Mouse (Mus musculus) activated CD4-positive, CD25-positive, alpha-beta regulatory T cell, adult 4 months (primary cell): ENCODE results near the gene Phldb2. TPM values are rescaled to one million over a fixed set of nuclear protein-coding genes. Genes with fewer than 3 reads are reported as not detected.

Experiments
- ATAC-seq: one replicate; pipeline ENCODE4 v1.8.0; 2017
- polyA plus RNA-seq, 2 experiments: library from polyadenylated mRNA; unstranded; fragments of 100-300 nt; shearing (Covaris generic); gene quantifications; one replicate each; pipeline ENCODE4 v1.2.1; 2017

The Phldb2 gene
- polyA plus RNA-seq, 2 experiments from 2014 or later: not detected

GRCm38 (mm10) chr16:45837541-45838342 is 115.7 kb downstream of the Phldb2 start:
- ATAC-seq: no peak

- no peak for ATAC-seq
Observed at GRCm38 (mm10) chr16:45832747-45833108, 120.7 kb downstream of the Phldb2 start.

GRCm38 (mm10) chr16:45832061-45832746 is 121.2 kb downstream of the Phldb2 start:
- no peak for ATAC-seq

- ATAC-seq: no peak
Observed at GRCm38 (mm10) chr16:45831094-45831872, 122.1 kb downstream of the Phldb2 start.

GRCm38 (mm10) chr16:45830096-45830866 is 123.1 kb downstream of the Phldb2 start:
- ATAC-seq: no peak

GRCm38 (mm10) chr16:45825309-45825708 is 128.1 kb downstream of the Phldb2 start:
- ATAC-seq: no peak

- no peak for ATAC-seq
Observed at GRCm38 (mm10) chr16:45824025-45824424, 129.4 kb downstream of the Phldb2 start.

GRCm38 (mm10) chr16:45819911-45820310 is 133.5 kb downstream of the Phldb2 start:
- ATAC-seq: no peak

GRCm38 (mm10) chr16:45817795-45818194 is 135.6 kb downstream of the Phldb2 start:
- no peak for ATAC-seq

- ATAC-seq: no peak
Observed at GRCm38 (mm10) chr16:45816670-45817069, 136.7 kb downstream of the Phldb2 start.

GRCm38 (mm10) chr16:45814611-45815010 is 138.8 kb downstream of the Phldb2 start:
- no peak for ATAC-seq

- ATAC-seq: no peak
Observed at GRCm38 (mm10) chr16:45811788-45812187, 141.6 kb downstream of the Phldb2 start.

- ATAC-seq: no peak
Observed at GRCm38 (mm10) chr16:45810829-45811326, 142.5 kb downstream of the Phldb2 start.

GRCm38 (mm10) chr16:45810155-45810554 is 143.2 kb downstream of the Phldb2 start:
- no peak for ATAC-seq

GRCm38 (mm10) chr16:45804708-45805107 is 148.7 kb downstream of the Phldb2 start:
- ATAC-seq: no peak

GRCm38 (mm10) chr16:45800406-45800805 is 153.0 kb downstream of the Phldb2 start:
- ATAC-seq: no peak

- no peak for ATAC-seq
Observed at GRCm38 (mm10) chr16:45799150-45799549, 154.2 kb downstream of the Phldb2 start.

GRCm38 (mm10) chr16:45798591-45798990 is 154.8 kb downstream of the Phldb2 start:
- no peak for ATAC-seq

- ATAC-seq: no peak
Observed at GRCm38 (mm10) chr16:45796815-45797214, 156.6 kb downstream of the Phldb2 start.

GRCm38 (mm10) chr16:45795188-45795693 is 158.2 kb downstream of the Phldb2 start:
- ATAC-seq: peak; percentile 32

GRCm38 (mm10) chr16:45792781-45793180 is 160.6 kb downstream of the Phldb2 start:
- ATAC-seq: no peak

GRCm38 (mm10) chr16:45791286-45791685 is 162.1 kb downstream of the Phldb2 start:
- ATAC-seq: no peak
